Mouse (Mus musculus) kidney, postnatal 36 days (tissue): ENCODE measurements around the gene Phactr2.
A peak's percentile ranks its signal among the peaks of the same experiment; 100 is the strongest.

ENCODE experiments used
- DNase-seq, 2 experiments: peaks; one replicate each; pipeline ENCODE4 v3.0.0; 2021 to 2022; ENCODE audit warnings: mixed read lengths in 2 of 2

Gene Phactr2

GRCm38 (mm10) chr10:13271099-13271498 is 203.1 kb downstream of the Phactr2 start:
- no peak for DNase-seq

- DNase-seq: no peak
Measured at GRCm38 (mm10) chr10:13270270-13270669, 203.9 kb downstream of the Phactr2 start.

- no peak for DNase-seq
Measured at GRCm38 (mm10) chr10:13259251-13259650, 215.0 kb downstream of the Phactr2 start.

DNA sequence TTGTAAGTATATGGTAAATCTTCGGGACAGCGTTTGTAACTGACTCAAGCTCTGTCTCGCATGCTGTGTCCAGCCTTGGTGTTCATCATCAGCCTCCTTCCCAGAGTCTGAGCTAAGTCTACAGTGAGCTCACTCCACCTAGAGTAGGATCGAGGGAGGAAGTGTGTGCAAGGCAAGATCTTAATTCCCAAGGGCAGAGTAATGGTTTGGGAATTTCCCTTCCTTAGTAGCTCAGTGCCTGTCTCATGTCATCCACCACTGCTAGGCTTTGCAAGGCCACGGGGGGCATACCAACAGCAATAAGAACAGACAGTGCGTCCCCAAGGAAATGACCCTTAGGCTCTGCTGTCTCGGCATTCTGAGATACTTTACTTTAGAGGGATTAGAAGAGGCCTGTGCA is 218.0 kb downstream of the Phactr2 start:
- peak; percentile 18 to 32 for DNase-seq

DNA sequence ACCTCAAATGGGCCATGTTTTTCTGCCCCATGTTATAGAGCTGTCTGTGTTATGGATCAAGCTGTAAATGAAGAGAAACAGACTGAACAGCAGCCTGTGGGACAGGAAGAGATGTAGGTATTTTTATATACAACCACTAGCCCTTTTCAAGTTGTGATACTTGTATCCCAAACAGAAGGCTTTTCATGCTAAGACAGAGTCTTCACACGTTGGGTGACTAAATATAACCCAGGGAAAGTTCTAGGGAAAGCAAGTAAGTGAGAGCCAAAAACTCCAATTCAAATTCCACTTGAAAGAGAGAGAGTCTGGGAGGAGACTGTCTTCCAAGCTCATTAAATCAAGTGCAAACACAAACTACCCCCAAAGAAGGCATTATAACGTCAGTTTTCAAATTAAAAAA is 223.9 kb downstream of the Phactr2 start:
- DNase-seq: no peak

- no peak for DNase-seq
Measured at GRCm38 (mm10) chr10:13249126-13249525, 225.1 kb downstream of the Phactr2 start.

DNA sequence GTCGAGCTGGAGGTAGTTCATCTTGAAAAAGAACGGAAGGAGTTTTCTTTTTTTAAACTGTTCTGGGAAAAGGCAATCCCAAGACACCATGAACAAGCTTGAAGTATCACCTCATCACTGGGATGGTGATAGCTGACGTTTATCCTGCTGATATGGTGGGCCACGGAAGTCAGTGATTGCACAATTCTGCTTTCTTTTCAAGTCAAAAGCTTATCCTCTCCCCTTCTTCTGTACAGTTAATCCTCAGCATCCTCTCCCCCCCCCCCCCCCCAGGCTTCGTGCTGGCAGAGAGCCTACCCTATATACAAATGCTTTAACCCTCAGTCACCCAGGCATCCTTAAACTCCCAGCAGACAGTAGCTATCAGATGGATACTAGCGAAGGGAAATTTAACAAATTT is 228.5 kb downstream of the Phactr2 start:
- DNase-seq: no peak

- peak in 1 of 2 experiments; percentile 24 for DNase-seq
Measured at GRCm38 (mm10) chr10:13244192-13244591, 230.0 kb downstream of the Phactr2 start.

GRCm38 (mm10) chr10:13240431-13240830 is 233.8 kb downstream of the Phactr2 start:
- no peak for DNase-seq

DNA sequence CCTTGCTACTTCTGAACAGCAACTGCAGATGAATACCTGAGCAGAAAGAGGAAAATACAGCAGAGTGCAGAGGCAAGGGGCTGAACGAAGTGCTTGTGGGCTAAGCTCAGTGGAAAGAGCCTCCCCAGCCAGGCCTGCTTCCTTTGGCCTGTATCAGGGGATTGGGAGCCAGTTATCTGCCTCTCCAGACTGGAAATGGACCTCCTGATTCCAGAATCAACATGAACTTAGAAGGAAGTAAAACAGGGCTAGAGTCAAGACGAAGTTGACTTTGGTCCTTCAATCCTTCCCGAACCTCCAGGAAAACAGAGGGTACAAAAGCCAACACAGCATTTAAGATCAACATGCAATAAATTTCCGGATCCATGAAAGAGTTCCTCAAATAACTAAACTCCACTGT is 236.0 kb downstream of the Phactr2 start:
- DNase-seq: no peak

- no peak for DNase-seq
Measured at GRCm38 (mm10) chr10:13236866-13237265, 237.3 kb downstream of the Phactr2 start.

GRCm38 (mm10) chr10:13234503-13234902 is 239.7 kb downstream of the Phactr2 start:
- DNase-seq: no peak

DNA sequence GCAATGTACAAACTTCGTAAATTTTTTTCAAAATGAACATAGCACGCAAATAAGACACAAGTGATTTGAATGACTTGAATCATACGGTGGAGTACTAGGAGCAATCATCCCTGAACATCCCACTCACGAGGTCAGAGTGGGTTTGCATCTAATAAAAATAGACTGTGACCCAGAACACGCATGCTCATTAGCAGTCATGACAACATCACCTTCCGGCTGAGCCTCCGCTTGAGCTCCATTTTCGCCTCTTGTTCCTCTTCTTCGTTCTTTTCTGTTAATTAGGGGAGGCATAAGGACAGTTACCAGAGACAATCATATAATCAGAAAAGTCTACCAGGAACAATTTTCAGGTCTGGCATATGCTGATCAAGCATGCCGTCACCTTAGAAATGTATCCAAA is 240.3 kb downstream of the Phactr2 start:
- no peak for DNase-seq

DNA sequence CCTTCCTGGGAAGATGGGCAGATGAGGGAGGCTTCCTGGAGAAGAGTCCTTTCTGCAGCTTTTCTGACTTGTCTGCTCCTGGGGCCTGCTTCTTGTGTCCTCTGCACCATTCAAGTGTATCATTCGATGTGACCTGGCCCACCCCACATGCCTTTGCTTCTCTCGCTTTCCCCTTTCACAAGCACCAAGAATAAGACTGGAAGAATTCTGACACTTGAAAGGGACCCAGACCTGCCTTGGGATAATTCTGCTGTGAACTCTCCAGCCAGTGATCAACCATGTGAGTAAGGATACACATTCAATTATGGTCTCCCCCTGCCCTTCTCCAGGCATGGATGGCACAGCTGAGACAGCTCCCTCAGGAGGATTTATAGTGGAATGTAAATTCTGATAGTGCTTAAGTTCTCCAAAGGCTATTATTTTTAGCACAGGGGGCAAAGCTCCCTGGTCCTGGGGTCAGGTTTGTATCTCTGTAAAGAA is 241.0 kb downstream of the Phactr2 start:
- no peak for DNase-seq

DNA sequence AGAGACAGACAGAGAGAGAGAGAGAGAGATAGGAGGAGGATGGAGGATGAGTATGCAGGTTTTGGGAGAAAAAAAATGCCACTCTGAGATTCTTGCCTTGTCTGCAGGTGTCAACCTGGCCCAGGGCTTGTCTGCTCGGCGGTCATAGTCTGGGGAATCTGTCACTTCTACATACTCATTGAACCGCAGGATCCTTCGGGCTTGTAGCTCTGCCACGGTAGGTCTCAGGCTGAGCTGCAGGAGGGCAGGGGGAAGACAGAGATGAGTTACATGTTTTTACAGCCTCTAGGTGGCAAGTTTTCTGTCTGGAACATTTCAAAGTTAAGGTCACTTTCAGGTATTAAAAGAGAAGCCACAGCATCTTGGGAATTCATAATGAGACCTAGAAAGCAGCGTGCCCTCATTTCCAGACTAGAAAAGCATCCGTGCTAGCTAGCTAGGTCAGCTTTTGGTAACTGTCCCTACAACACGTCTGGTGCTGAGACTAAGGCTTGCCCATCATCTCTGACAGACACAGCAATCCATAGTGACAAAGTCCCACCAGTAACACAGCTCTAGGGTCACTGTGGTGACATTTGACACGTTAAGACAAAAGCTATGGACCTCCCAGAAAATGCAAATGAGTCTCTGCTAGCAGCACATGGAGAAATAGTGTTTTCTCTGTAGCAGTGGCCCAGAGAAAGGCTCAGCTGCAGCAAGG is 241.6 kb downstream of the Phactr2 start:
- no peak for DNase-seq

- no peak for DNase-seq
Measured at GRCm38 (mm10) chr10:13230716-13231115, 243.5 kb downstream of the Phactr2 start.

DNA sequence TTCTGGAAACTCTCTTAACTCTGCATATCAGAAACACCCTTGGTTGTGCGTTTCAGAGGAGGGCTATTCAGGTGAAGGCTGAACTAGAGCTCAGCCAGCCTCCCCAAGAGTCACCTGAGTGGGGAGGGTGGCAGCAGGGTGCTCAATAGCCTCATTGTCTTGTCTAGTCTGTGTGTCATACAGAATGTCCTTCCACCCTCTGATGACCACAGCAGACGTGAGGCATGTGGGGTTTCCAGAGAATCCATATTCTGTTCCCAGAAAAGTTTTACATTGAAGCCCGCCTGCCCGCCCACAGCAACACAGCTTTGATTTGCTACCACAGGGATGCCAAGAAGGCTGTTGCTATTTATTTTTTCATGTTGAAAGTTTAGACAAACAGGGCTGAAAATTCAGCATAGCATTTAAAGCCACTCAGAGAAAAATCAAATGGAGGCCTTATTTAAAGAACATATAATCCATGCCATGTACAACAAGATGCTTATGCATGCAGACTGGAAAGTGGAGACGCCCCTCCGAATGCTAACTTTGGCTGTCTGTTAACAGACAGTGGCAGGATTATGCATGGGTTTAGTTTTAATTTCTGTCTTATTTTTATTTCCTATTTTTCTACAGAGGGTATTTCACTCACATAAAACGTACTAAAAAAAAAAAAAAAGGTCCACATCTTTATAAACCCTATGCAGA is 248.7 kb downstream of the Phactr2 start:
- no peak for DNase-seq

- DNase-seq: no peak
Measured at GRCm38 (mm10) chr10:13222135-13222534, 252.1 kb downstream of the Phactr2 start.

GRCm38 (mm10) chr10:13220061-13220460 is 254.2 kb downstream of the Phactr2 start:
- DNase-seq: no peak

GRCm38 (mm10) chr10:13213956-13214355 is 260.3 kb downstream of the Phactr2 start:
- no peak for DNase-seq

DNA sequence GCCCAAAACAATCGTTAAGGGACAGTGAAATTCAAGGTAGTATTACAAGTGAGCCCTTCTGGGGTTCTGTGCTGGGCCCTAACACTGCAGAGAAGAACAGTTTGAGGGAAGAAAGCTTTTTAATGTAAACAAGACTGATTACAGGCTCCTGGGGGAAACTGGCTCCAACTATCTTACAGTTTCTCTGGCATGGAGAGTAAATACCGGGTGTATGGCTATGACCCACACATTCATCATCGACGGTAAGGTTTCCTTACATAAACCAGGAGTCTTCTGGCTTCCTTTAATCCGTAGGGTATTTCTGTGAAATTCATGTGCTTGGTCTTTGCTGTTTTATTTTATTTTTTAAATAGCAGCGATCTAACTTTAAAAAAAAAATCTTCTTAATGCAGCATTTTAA is 261.4 kb downstream of the Phactr2 start:
- no peak for DNase-seq

GRCm38 (mm10) chr10:13212326-13212725 is 261.9 kb downstream of the Phactr2 start:
- DNase-seq: no peak

DNA sequence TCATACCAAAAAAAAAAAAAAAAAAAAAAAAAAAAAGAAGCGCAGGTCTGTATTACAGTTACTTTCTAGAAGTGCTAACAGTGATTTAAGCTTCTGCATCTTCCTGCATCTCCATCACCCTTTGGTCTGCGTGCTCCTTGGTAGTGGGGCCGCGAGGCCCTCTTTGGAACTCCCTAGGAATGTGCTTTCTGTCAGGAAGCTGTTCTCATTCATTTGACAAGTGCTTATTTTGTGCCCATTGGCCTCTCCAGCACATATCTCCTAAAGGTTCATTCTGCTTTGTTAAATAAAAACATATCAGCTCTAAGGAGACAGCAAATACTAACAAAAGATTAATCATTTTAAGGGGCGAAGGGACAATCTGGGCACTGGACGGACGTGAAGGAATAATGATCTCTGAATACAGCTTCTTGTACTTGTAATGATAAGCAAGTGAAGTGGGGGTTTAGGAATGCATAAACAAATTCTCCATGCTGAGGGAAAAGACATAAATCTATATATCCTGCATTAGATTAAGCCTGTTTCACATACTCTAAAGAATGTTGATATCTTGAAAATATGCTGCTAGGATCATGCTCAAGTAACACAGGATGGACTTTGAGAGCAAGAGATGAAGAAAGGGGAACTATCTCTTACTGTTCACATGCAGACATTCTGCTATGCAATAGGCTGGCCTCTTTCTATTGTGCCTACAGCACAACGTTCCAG is 264.1 kb downstream of the Phactr2 start:
- DNase-seq: no peak

- no peak for DNase-seq
Measured at GRCm38 (mm10) chr10:13209506-13209905, 264.7 kb downstream of the Phactr2 start.
